Mouse (Mus musculus) stomach, embryonic 16.5 days (tissue): ENCODE results near the gene Zfp273. TPM values are rescaled to one million over a fixed set of nuclear protein-coding genes. Genes with fewer than 3 reads are reported as not detected.
"Not testable (repeated sequence)": the region's sequence is repeated elsewhere in the genome, so short reads cannot be mapped to it uniquely, and the experiment has no call there.

Experiments
- ATAC-seq: fragments of 200-750 bp; cut with Nextera tagmentation; 2 replicates; pipeline ENCODE4 v1.8.0; 2017; ENCODE audit warnings: moderate number of reproducible peaks, moderate TSS enrichment; ENCODE audit not compliant: insufficient read depth, low FRiP score
- H3K27ac ChIP-seq: fragments of 300-500 bp; sonication (generic); 2 replicates; pipeline ENCODE4 v1.5.1; 2014; ENCODE audit warnings: low read length
- H3K27me3 ChIP-seq: fragments of 300-500 bp; sonication (generic); 2 replicates; pipeline ENCODE4 v1.6.1; 2014; ENCODE audit warnings: low read length, control low read depth, mixed read lengths; ENCODE audit not compliant: control insufficient read depth, insufficient read depth
- H3K36me3 ChIP-seq: fragments of 300-500 bp; sonication (generic); 2 replicates; pipeline ENCODE4 v1.6.1; 2014; ENCODE audit warnings: low read length; ENCODE audit not compliant: control insufficient read depth, insufficient read depth
- H3K4me1 ChIP-seq: fragments of 300-500 bp; sonication (generic); 2 replicates; pipeline ENCODE4 v1.6.1; 2014; ENCODE audit warnings: low read length, control low read depth, mixed read lengths; ENCODE audit not compliant: control insufficient read depth, insufficient read depth
- H3K4me2 ChIP-seq: fragments of 300-500 bp; sonication (generic); 2 replicates; pipeline ENCODE4 v1.6.1; 2014; ENCODE audit warnings: low read depth, low read length, mixed read lengths
- H3K4me3 ChIP-seq: fragments of 300-500 bp; sonication (generic); replicated peaks from 2 replicates; pipeline ENCODE4 v1.5.1; 2014; ENCODE audit warnings: mild to moderate bottlenecking, low read length
- H3K9ac ChIP-seq: fragments of 300-500 bp; sonication (generic); 2 replicates; pipeline ENCODE4 v1.6.1; 2014; ENCODE audit warnings: low read length
- H3K9me3 ChIP-seq: fragments of 300-500 bp; sonication (generic); replicated peaks from 2 replicates; pipeline ENCODE4 v1.6.1; 2016; ENCODE audit warnings: low read length, control low read depth; ENCODE audit not compliant: control insufficient read depth
- WGBS: fragments of 180-500 bp; shearing (Covaris S2); extraction: QIAGEN DNeasy Blood & Tissue Kit; methylation state at CpG from one replicate; pipeline ENCODE4 v1.1.7; 2014; 5-methylcytosine and 5-hydroxymethylcytosine counted together
- polyA plus RNA-seq: library from polyadenylated mRNA; unstranded; fragments of >200 nt; fragmentation: Nextera tagmentation; extraction: Ambion mirVana; gene quantifications from 2 replicates; pipeline ENCODE4 v1.2.1, GENCODE M21; 2015

The Zfp273 gene
- 5.6 and 5.9 TPM in 2 replicates for polyA plus RNA-seq

DNA sequence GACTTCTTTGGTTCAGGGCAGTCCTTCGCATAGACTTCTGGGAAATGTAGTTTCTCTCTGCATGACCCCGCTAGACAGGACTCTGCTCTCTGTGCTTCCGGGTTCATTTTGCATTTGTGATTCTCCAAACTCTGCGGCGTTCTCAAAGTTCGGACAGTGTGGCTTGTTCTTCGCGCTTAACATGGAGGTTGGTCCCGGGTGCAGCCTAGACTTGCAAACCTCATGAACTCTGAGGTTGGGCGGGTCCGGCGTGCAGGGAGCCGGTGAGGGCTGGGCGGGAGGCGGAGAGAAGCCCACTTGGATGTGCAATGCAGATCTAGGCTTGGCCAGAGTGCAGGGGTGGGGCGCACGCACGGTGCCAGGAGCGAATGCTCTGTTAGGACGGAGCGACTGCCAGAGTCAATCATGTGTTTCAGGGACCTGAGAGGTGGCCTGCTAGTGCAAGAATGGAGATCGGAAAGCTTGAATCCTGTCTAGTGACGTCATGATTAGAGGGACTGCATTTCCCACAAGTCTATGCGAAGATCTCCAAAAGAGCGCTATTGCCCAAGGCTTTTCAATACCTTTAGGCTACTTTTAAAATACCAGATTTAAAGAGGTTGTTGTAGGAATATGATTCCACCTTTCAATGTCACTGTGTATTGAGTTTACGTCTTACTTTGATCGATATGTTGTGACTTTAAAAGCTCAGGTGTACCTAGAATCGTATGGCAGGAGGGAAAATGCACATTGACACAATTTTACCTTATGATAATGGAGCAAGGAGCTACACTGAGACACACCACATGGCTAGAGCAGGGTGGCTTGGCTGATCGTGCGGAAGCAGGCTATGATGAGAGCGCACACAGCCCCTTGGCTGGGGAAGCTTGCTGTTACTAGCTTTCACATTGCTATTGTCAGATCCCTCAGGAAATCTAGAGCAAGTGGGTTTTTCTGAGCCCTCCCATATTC is at the start of gene Zfp273:
Gene Zfp273, plus strand, starts transcription at position 31 of the 951 bp plus-strand sequence.
- H3K9me3 ChIP-seq, result peaks cover 6% of the 10 kb centered on the region
- peak within 1 kb of the TSS; percentile 65 for H3K4me2 ChIP-seq
- H3K4me3 ChIP-seq, result peak within 1 kb of the TSS; percentile 81
- peak; percentile 94 for ATAC-seq
- H3K27ac ChIP-seq, result peak within 1 kb of the TSS; percentile 89
- WGBS, result 3% methylated on average over 31 of the region's 31 CpGs
- H3K4me1 ChIP-seq, result no peaks in the 10 kb centered on the region
- H3K27me3 ChIP-seq, result no peaks in the 10 kb centered on the region
- H3K36me3 ChIP-seq, result peaks cover 9% of the 10 kb centered on the region; the same call in 1 of the 2 replicates
- H3K9ac ChIP-seq, result peak within 1 kb of the TSS; percentile 83

DNA sequence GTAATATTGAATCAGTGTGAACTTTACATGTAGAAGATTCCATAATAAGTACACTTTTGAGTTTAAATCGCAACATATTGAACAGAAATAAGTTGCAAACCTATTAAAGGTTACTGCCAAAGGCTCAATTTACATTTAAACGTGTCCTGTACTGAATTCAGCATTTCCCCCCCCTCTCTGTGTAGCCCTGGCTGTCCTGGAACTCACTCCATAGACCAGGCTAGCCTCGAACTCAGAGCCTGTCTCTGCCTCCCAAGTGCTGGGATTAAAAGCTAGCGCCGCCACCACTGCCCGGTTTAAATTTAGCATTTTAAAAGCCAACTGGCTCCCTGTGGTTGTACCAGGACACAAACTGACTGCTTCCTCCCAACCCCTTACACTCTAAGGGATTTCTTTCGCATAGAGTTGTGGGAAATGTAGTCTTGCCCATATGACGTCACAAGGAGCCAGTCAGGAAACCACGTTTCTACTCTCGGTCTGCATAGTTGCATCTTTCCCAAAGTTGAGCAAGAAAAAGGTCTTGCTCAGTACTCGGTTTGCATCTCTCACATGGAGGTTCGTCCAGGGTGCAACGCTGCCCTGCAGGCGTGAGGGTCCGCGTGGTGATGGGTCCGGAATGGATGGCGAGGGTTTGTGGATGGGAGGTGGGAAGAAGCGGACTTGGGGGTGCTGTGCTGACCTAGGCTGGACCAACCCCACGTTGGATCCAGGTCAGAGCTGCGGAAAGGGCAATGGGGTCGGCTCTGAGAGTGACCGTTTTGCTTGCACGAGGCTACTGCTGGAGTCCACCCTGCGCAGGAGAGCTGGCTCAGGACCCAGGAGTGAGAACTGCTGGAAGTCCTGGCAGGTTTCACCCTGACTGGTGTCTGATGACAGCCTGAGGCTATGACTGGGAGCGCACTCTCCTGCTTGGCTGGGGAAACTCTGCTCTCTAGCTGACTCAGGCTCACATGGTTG is 34.0 kb upstream of the Zfp273 start, which contains the start of gene Zfp493:
Gene Zfp493, plus strand, starts transcription at position 429 of the 957 bp plus-strand sequence.
- Histone ChIP-seq H3K9ac (peak within 1 kb of the TSS; percentile 78), H3K27me3 (no peaks in the 10 kb centered on the region), H3K36me3 (no peaks in the 10 kb centered on the region), H3K9me3 (0 out of 2 replicates have a peak, but pooled peaks cover 6% of the 10 kb centered on the region), H3K4me2 (peak within 1 kb of the TSS; percentile 77), H3K27ac (peak within 1 kb of the TSS; percentile 32; the same call in 1 of the 2 replicates), H3K4me3 (peak within 1 kb of the TSS; percentile 63), H3K4me1 (0 out of 2 replicates have a peak, but pooled peaks cover 5% of the 10 kb centered on the region)
- ATAC-seq, result peak; percentile 94
- WGBS, result 7% methylated on average over 26 of the region's 26 CpGs

- 92% methylated on average over 10 of the region's 10 CpGs for WGBS
- Histone ChIP-seq H3K27ac (no peak overlapping the region), H3K4me2 (no peak overlapping the region), H3K4me1 (no peaks in the 10 kb centered on the region), H3K9ac (no peak overlapping the region), H3K9me3 (peaks cover 4% of the 10 kb centered on the region; the same call in 1 of the 2 replicates), H3K36me3 (peaks cover under 1% of the 10 kb centered on the region), H3K4me3 (no peak overlapping the region), H3K27me3 (no peaks in the 10 kb centered on the region)
- no peak for ATAC-seq
These were observed 21.6 kb upstream of the Zfp273 start for GRCm38 (mm10) chr13:67791921-67792455.

- no peak for ATAC-seq
- Histone ChIP-seq H3K27ac (no peak overlapping the region), H3K4me1 (no peaks in the 10 kb centered on the region), H3K36me3 (no peaks in the 10 kb centered on the region), H3K9ac (no peak overlapping the region), H3K4me2 (no peak overlapping the region), H3K4me3 (no peak overlapping the region), H3K27me3 (no peaks in the 10 kb centered on the region), H3K9me3 (no peaks in the 10 kb centered on the region)
- WGBS, result 90% methylated on average over 3 of the region's 3 CpGs
These were observed 14.9 kb upstream of the Zfp273 start for GRCm38 (mm10) chr13:67798618-67799017.

DNA sequence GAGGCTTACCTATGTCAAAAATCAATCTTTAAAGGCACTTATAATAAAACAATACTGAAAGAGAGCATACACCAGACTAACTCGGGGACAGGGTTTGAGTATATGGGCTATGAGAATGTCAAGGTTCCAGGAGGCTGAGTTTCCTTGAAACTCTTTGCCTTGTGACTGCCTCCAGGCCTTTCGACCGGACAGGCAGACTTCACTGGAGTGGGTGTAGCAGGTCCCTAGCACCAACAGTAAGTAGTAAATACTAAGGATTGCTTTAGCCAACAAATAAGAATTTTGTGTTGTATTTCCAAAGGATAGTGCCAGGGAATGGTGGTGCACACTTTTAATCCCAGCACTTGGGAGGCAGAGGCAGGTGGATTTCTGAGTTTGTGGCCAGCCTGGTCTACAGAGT is 14.4 kb upstream of the Zfp273 start:
- H3K4me3 ChIP-seq, H3K27ac ChIP-seq, H3K4me1 ChIP-seq, H3K9me3 ChIP-seq, H3K9ac ChIP-seq, H3K27me3 ChIP-seq, H3K4me2 ChIP-seq, ATAC-seq, H3K36me3 ChIP-seq: not testable (repeated sequence)
- 81% methylated on average over 3 of the region's 3 CpGs for WGBS

DNA sequence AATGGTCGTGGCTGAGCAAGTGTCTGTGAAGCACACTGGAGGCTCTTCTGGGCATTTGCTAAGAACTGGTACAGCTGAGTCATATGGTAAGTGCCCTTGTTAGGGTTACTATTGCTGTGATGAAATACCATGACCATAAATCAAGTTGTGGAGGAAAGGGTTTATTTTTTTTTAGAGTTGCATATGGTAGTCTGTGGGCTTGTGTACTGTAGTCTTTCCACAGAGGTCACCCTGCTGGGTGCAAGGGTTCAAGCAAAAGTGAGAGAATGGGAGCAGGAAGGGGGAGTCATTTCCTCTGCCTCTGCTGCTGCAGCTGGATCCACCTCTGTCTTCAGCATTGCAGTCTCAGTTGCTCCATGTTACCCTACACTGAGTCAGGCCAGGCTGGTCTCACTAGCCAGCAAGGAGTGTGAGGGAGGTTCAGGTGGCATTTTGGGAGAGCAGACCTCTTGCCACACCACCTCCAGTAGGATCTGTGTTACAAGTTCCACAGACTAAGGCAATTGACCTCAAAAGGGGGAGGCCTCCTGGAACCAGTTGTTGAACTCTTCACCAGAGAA is 1.8 kb upstream of the Zfp273 start:
- Histone ChIP-seq H3K4me3 (no peak overlapping the region), H3K27me3 (no peaks in the 10 kb centered on the region), H3K4me1 (no peaks in the 10 kb centered on the region), H3K36me3 (no peaks in the 10 kb centered on the region), H3K27ac (no peak overlapping the region), H3K9ac (no peak overlapping the region), H3K9me3 (no peaks in the 10 kb centered on the region), H3K4me2 (no peak overlapping the region)
- 41% methylated on average over 1 of the region's 1 CpGs for WGBS
- ATAC-seq, result no peak

DNA sequence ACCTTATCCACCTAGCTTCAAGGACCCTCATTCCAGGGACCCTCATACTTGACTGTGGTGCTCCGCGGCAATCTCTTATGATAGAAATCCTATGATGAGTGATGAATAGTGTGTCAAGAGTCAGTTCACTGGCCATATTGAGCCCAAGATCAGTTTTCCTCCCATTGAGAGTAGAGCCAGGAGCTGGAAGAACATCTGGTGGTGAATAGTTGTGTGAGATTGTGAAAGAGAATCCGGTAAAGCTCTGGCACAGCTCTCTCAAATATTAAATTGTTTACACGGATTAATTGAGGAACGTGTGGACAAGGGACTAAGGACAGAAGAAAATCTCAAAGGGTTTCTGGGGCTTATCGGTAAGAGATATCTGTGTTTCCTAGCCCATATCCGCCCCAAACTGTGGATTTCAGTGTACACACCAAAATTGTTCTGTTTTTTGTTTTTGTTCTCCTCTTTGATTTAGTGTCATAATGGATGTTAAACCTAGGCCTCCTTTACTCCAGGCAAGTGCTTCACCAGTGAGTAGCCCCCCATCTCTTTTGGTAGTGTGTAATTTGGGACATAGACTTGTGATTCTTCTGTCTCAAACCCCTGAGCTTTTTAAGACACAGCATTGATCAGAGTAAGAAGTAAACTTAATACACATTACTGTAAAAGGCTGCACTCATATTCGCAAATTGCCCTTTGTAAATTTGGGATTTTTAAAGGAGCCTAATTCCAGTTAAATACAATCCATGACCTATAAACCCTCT is 405 bp upstream of the Zfp273 start:
- no peak; the same call in 1 of the 2 replicates for ATAC-seq
- Histone ChIP-seq H3K4me2 (peak overlapping the region; percentile 65; the same call in 1 of the 2 replicates), H3K4me1 (no peaks in the 10 kb centered on the region), H3K4me3 (peak overlapping the region; percentile 81), H3K9me3 (no peaks in the 10 kb centered on the region; the same call in 1 of the 2 replicates), H3K9ac (no peak overlapping the region; the same call in 1 of the 2 replicates), H3K27me3 (no peaks in the 10 kb centered on the region), H3K36me3 (0 out of 2 replicates have a peak, but pooled peaks cover 3% of the 10 kb centered on the region), H3K27ac (no peak overlapping the region)
- 74% methylated on average over 8 of the region's 8 CpGs for whole genome bisulfite sequencing

GRCm38 (mm10) chr13:67818636-67819035 is 5.1 kb downstream of the Zfp273 start:
- no peak overlapping the region for H3K4me3 ChIP-seq
- H3K36me3 ChIP-seq, result peaks cover 18% of the 10 kb centered on the region
- H3K27me3 ChIP-seq, result no peaks in the 10 kb centered on the region
- H3K9me3 ChIP-seq, result peaks cover 9% of the 10 kb centered on the region
- H3K4me1 ChIP-seq, result no peaks in the 10 kb centered on the region
- no peak overlapping the region for H3K27ac ChIP-seq
- 72% methylated on average over 1 of the region's 1 CpGs for WGBS
- no peak for ATAC-seq
- no peak overlapping the region for H3K9ac ChIP-seq
- H3K4me2 ChIP-seq, result no peak overlapping the region
